Comparison of ENCODE assay signal across 18 mouse cellular contexts in genomic region chr9:115692837-115693236, GRCm38 (mm10).
DNase-seq lines count a peak whose midpoint lies in the region; ATAC-seq and TF ChIP-seq lines count a peak whose summit lies in the region.
"Had no signal": no experiment of that assay in that cellular context is flagged by ENCODE, and none has a peak within 500 bp of the region (broad histone marks: within the 10 kb centered on the region; RNA-seq: fewer than 3 reads in every experiment).

No protein-coding gene starts in this region.

- H3K4me2 ChIP-seq in forebrain, postnatal 0 days (ENCODE audit: low read depth), result no peak overlapping the region
- no peak overlapping the region for H3K4me2 ChIP-seq in forebrain, embryonic 14.5 days (ENCODE audit: low read length)
- H3K4me2 ChIP-seq in kidney, postnatal 0 days (ENCODE audit: low read length), result no peak overlapping the region
- H3K4me2 ChIP-seq in lung, postnatal 0 days (replicated peaks; ENCODE audit: low read depth, low read length), result no peak overlapping the region
- H3K4me2 ChIP-seq: embryonic facial prominence, embryonic 13.5 days; heart, embryonic 12.5 days; hindbrain, embryonic 15.5 days; limb, embryonic 15.5 days; midbrain, embryonic 12.5 days; neural tube, embryonic 13.5 days had no signal

- H3K27me3 ChIP-seq in forebrain, postnatal 0 days (ENCODE audit: insufficient read depth, low read length), result no peaks in the 10 kb centered on the region
- H3K27me3 ChIP-seq in forebrain, embryonic 14.5 days (replicated peaks; ENCODE audit: control insufficient read depth, insufficient read depth, low read length), result no peaks in the 10 kb centered on the region
- no peaks in the 10 kb centered on the region for H3K27me3 ChIP-seq in kidney, postnatal 0 days (ENCODE audit: insufficient read depth, low read length)
- no peaks in the 10 kb centered on the region for H3K27me3 ChIP-seq in lung, postnatal 0 days (replicated peaks; ENCODE audit: insufficient read depth, low read length)
- H3K27me3 ChIP-seq: embryonic facial prominence, embryonic 13.5 days; heart, embryonic 12.5 days; hindbrain, embryonic 15.5 days; limb, embryonic 15.5 days; midbrain, embryonic 12.5 days; neural tube, embryonic 13.5 days had no signal

- no peaks in the 10 kb centered on the region for H3K4me1 ChIP-seq in forebrain, postnatal 0 days (ENCODE audit: insufficient read depth)
- no peaks in the 10 kb centered on the region for H3K4me1 ChIP-seq in forebrain, embryonic 14.5 days (ENCODE audit: control insufficient read depth, insufficient read depth, low read length)
- H3K4me1 ChIP-seq in kidney, postnatal 0 days (replicated peaks; ENCODE audit: insufficient read depth, low read length), result no peaks in the 10 kb centered on the region
- H3K4me1 ChIP-seq in lung, postnatal 0 days (ENCODE audit: insufficient read depth, low read depth, low read length), result no peaks in the 10 kb centered on the region
- no peaks in the 10 kb centered on the region for H3K4me1 ChIP-seq in cortical plate, adult 2 months (ENCODE audit: control insufficient read depth, insufficient read depth, low read length)
- H3K4me1 ChIP-seq: hindbrain, embryonic 15.5 days; limb, embryonic 15.5 days had no signal

- no peak overlapping the region for H3K27ac ChIP-seq in forebrain, postnatal 0 days (ENCODE audit: low read depth, low read length)
- no peak overlapping the region for H3K27ac ChIP-seq in forebrain, embryonic 14.5 days (ENCODE audit: low read depth, low read length)
- H3K27ac ChIP-seq in kidney, postnatal 0 days, result no peak overlapping the region
- no peak overlapping the region for H3K27ac ChIP-seq in lung, postnatal 0 days (ENCODE audit: low read length)
- H3K27ac ChIP-seq in cortical plate, adult 2 months (ENCODE audit: insufficient read depth, low read length), result no peak overlapping the region
- H3K27ac ChIP-seq: embryonic facial prominence, embryonic 13.5 days; hindbrain, embryonic 15.5 days; limb, embryonic 15.5 days; midbrain, embryonic 12.5 days; neural tube, embryonic 13.5 days had no signal

- WGBS in forebrain, postnatal 0 days, result 67% methylated on average over 2 of the region's 2 CpGs
- 64% methylated on average over 2 of the region's 2 CpGs for WGBS in forebrain, embryonic 14.5 days
- WGBS in kidney, postnatal 0 days, result 55% methylated on average over 2 of the region's 2 CpGs
- WGBS in lung, postnatal 0 days, result 49% methylated on average over 2 of the region's 2 CpGs

- TF ChIP-seq EP300 in lung, postnatal 0 days (IDR thresholded peaks at IDR 0.05), result no peak

- H3K4me3 ChIP-seq in forebrain, postnatal 0 days (ENCODE audit: low read depth, low read length), result no peak overlapping the region
- no peak overlapping the region for H3K4me3 ChIP-seq in forebrain, embryonic 14.5 days (ENCODE audit: low read depth, low read length)
- H3K4me3 ChIP-seq in kidney, postnatal 0 days (replicated peaks; ENCODE audit: low read depth, low read length), result no peak overlapping the region
- no peak overlapping the region for H3K4me3 ChIP-seq in lung, postnatal 0 days (ENCODE audit: low read depth, low read length)
- no peak overlapping the region for H3K4me3 ChIP-seq in cortical plate, adult 2 months (ENCODE audit: insufficient read depth, low read length)
- H3K4me3 ChIP-seq: embryonic facial prominence, embryonic 13.5 days; heart, embryonic 12.5 days; hindbrain, embryonic 15.5 days; limb, embryonic 15.5 days; midbrain, embryonic 12.5 days; neural tube, embryonic 13.5 days had no signal

- no peak for TF ChIP-seq POLR2A in cortical plate, adult 2 months (IDR thresholded peaks at IDR 0.05; ENCODE audit: extremely low read depth, insufficient read depth, low read length)

- ATAC-seq in forebrain, postnatal 0 days, result no peak
- ATAC-seq in forebrain, embryonic 14.5 days, result no peak
- ATAC-seq in kidney, postnatal 0 days (replicated peaks; ENCODE audit: low FRiP score, low read depth), result no peak
- no peak for ATAC-seq in lung, postnatal 0 days
- ATAC-seq: forebrain, embryonic 16.5 days had no signal

- no peaks in the 10 kb centered on the region for H3K36me3 ChIP-seq in forebrain, postnatal 0 days (ENCODE audit: insufficient read depth)
- H3K36me3 ChIP-seq in forebrain, embryonic 14.5 days (ENCODE audit: control insufficient read depth, insufficient read depth, low read length), result no peaks in the 10 kb centered on the region
- no peaks in the 10 kb centered on the region for H3K36me3 ChIP-seq in kidney, postnatal 0 days (ENCODE audit: insufficient read depth, low read length)
- no peaks in the 10 kb centered on the region for H3K36me3 ChIP-seq in lung, postnatal 0 days (ENCODE audit: insufficient read depth, low read length)
- H3K36me3 ChIP-seq: embryonic facial prominence, embryonic 13.5 days; heart, embryonic 12.5 days; hindbrain, embryonic 15.5 days; limb, embryonic 15.5 days; midbrain, embryonic 12.5 days; neural tube, embryonic 13.5 days had no signal

- H3K9me3 ChIP-seq in forebrain, postnatal 0 days (ENCODE audit: low read length), result no peaks in the 10 kb centered on the region
- no peaks in the 10 kb centered on the region for H3K9me3 ChIP-seq in forebrain, embryonic 14.5 days (replicated peaks; ENCODE audit: control insufficient read depth, low read length)
- no peaks in the 10 kb centered on the region for H3K9me3 ChIP-seq in kidney, postnatal 0 days (replicated peaks; ENCODE audit: low read length)
- no peaks in the 10 kb centered on the region for H3K9me3 ChIP-seq in lung, postnatal 0 days (ENCODE audit: low read length)
- H3K9me3 ChIP-seq: embryonic facial prominence, embryonic 13.5 days; heart, embryonic 12.5 days; hindbrain, embryonic 15.5 days; limb, embryonic 15.5 days; midbrain, embryonic 12.5 days; neural tube, embryonic 13.5 days had no signal

- TF ChIP-seq CTCF in forebrain, postnatal 0 days (IDR thresholded peaks at IDR 0.05; ENCODE audit: low read depth), result 0 out of 2 replicates have a peak, but pooled peaks have one; percentile 22
- TF ChIP-seq CTCF in kidney, postnatal 0 days (IDR thresholded peaks at IDR 0.05; ENCODE audit: low read depth), result peak; percentile 52; the same call in 1 of the 2 replicates
- peak; percentile 34 for TF ChIP-seq CTCF in lung, postnatal 0 days (IDR thresholded peaks at IDR 0.05)
- TF ChIP-seq CTCF in cortical plate, adult 2 months (IDR thresholded peaks at IDR 0.05; ENCODE audit: extremely low read depth, insufficient read depth, low read length), result 0 out of 2 replicates have a peak, but pooled peaks have one; percentile 6

- no peak for DNase-seq in forebrain, postnatal 0 days
- DNase-seq in forebrain, embryonic 14.5 days (ENCODE audit: low spot score), result no peak
- no peak for DNase-seq in kidney, postnatal 0 days (ENCODE audit: low spot score)
- no peak for DNase-seq in kidney, adult 18-20 months
- no peak for DNase-seq in lung, postnatal 0 days (ENCODE audit: low spot score)
- no peak for DNase-seq in lung, postnatal 4 days
- no peak for DNase-seq in right cerebral cortex, adult 18-20 months
- DNase-seq: cerebellum, adult 9-11 months; kidney, adult 8-10 months; spleen, adult 18-20 months had no signal

- H3K9ac ChIP-seq in forebrain, postnatal 0 days, result no peak overlapping the region
- H3K9ac ChIP-seq in forebrain, embryonic 14.5 days (ENCODE audit: low read length), result no peak overlapping the region
- no peak overlapping the region for H3K9ac ChIP-seq in kidney, postnatal 0 days (ENCODE audit: low read depth, low read length)
- no peak overlapping the region for H3K9ac ChIP-seq in lung, postnatal 0 days (replicated peaks; ENCODE audit: low read depth)
- H3K9ac ChIP-seq: embryonic facial prominence, embryonic 13.5 days; heart, embryonic 12.5 days; hindbrain, embryonic 15.5 days; limb, embryonic 15.5 days; midbrain, embryonic 12.5 days; neural tube, embryonic 13.5 days had no signal
